Mouse (Mus musculus) testis, adult 2 months (tissue): ENCODE measurements around the gene Nol4l.

ENCODE experiments used
- CTCF ChIP-seq: fragments of 200-500 bp; IDR thresholded peaks from 2 replicates; pipeline ENCODE4 v1.5.1; 2012; ENCODE audit warnings: low read depth, mild to moderate bottlenecking, inconsistent platforms, low read length, moderate library complexity; ENCODE audit not compliant: control insufficient read depth, insufficient read depth, insufficient replicate concordance
- POLR2A ChIP-seq: fragments of 200-500 bp; IDR thresholded peaks from 2 replicates; pipeline ENCODE4 v1.6.1; 2012; ENCODE audit warnings: low read depth, mild to moderate bottlenecking, inconsistent platforms, low read length, moderate library complexity; ENCODE audit not compliant: control insufficient read depth

DNA sequence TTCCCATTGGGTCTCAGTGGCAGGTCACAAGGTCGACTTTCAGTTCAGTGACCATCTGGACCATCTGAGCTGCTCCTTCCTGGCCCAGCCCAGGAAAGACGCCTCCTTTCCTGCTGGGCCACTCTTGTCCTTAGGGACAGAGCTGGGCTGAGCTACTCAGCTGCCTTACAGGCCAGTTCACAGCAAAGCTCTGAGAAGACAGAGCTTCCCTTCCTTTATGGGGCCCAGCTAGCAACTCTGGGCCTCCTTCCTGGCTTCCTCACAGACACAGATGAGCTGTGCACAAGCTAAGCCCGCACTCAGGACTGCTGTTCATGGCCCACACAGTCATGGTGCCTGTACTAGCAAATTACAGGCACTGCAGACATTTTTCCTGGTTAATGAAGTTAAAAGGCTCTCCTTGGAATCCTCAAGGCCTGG, 71.7 kb downstream of the Nol4l start:
- TF ChIP-seq CTCF (no peak), POLR2A (no peak)
